Comparison of ENCODE assay signal across 29 mouse cellular contexts in the genomic region with DNA sequence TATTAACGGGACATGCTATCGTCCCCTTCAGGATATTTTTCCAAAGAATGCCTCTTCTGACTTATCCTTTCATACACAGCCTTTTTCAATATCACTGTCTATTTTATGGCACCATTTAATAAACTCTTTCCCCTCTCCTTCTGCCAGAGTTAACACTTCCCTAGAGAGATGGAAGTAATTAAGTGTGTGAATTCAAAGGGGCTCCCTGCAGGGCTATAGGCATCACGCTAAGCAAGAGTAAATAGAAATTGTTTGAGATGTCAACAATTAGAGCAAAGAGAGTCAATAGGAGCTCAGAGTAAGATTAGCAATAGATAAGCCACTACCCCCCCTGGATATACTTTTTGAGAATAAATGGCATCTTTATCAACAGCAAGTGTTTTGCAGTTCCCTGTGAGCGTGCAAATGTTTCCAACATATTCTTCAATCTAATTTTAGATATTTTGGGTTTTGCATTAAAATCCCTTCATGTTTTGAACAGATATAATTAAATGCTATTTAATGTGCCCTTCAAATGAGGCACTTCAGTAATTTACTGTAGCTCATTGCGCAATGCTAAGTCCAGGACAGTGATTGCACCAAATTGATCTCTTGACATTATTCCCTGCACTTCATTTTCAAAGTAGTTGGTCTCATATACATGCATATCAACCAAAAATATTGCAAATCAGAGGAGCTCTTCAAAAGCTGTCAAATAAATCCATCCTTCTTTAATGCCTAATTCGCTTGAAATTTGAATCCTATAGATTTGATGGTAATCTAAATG.
DNase-seq lines count a peak whose midpoint lies in the region; ATAC-seq lines count a peak whose summit lies in the region.
"Had no signal": no experiment of that assay in that cellular context is flagged by ENCODE, and none has a peak within 500 bp of the region (broad histone marks: within the 10 kb centered on the region; RNA-seq: fewer than 3 reads in every experiment).

No protein-coding gene starts in this region.

- H3K9ac ChIP-seq in forebrain, embryonic 12.5 days: no peak overlapping the region
- no peak overlapping the region for H3K9ac ChIP-seq in midbrain, embryonic 11.5 days (ENCODE audit: low read length)
- no peak overlapping the region for H3K9ac ChIP-seq in midbrain, embryonic 16.5 days (ENCODE audit: low read depth, low read length)
- no peak overlapping the region for H3K9ac ChIP-seq in hindbrain, embryonic 15.5 days
- H3K9ac ChIP-seq in neural tube, embryonic 13.5 days: no peak overlapping the region
- no peak overlapping the region for H3K9ac ChIP-seq in kidney, embryonic 16.5 days (replicated peaks; ENCODE audit: low read length)
- H3K9ac ChIP-seq: forebrain, embryonic 15.5 days; limb, embryonic 13.5 days; liver, embryonic 14.5 days; lung, embryonic 14.5 days had no signal

- H3K27ac ChIP-seq in forebrain, embryonic 12.5 days: no peak overlapping the region
- no peak overlapping the region for H3K27ac ChIP-seq in forebrain, embryonic 10.5 days
- H3K27ac ChIP-seq in midbrain, embryonic 11.5 days (ENCODE audit: low read depth, low read length): no peak overlapping the region
- H3K27ac ChIP-seq in midbrain, embryonic 16.5 days (ENCODE audit: low read length): no peak overlapping the region
- H3K27ac ChIP-seq in hindbrain, embryonic 15.5 days (replicated peaks): no peak overlapping the region
- H3K27ac ChIP-seq in neural tube, embryonic 13.5 days (replicated peaks): no peak overlapping the region
- H3K27ac ChIP-seq in kidney, embryonic 16.5 days (ENCODE audit: low read length): no peak overlapping the region
- H3K27ac ChIP-seq: forebrain, embryonic 15.5 days; limb, embryonic 13.5 days; liver, embryonic 14.5 days had no signal

- DNase-seq in forebrain, embryonic 10.5 days (ENCODE audit: extremely low spot score, low spot score): no peak
- no peak for DNase-seq in midbrain, embryonic 11.5 days (ENCODE audit: low spot score, missing footprints)
- DNase-seq in cerebellum, adult 18-20 months: no peak
- DNase-seq: adrenal gland, postnatal 36 days; cerebellum, adult 11 months; cerebellum, postnatal 10 days; gastrocnemius, postnatal 14 days; heart, adult 11 months; kidney, adult 9 months; kidney, postnatal 25 days; layer of hippocampus, adult 9-11 months; lung, embryonic 14.5 days; retina, postnatal 1 day; right cerebral cortex, postnatal 25 days; spleen, adult 18-20 months had no signal

- no peaks in the 10 kb centered on the region for H3K4me1 ChIP-seq in forebrain, embryonic 12.5 days
- H3K4me1 ChIP-seq in forebrain, embryonic 10.5 days: peaks cover 4% of the 10 kb centered on the region; the same call in 1 of the 2 replicates
- H3K4me1 ChIP-seq in midbrain, embryonic 11.5 days (ENCODE audit: control insufficient read depth, insufficient read depth, low read length): no peaks in the 10 kb centered on the region
- H3K4me1 ChIP-seq in midbrain, embryonic 16.5 days (ENCODE audit: control insufficient read depth, insufficient read depth, low read length): 0 out of 2 replicates have a peak, but pooled peaks cover 2% of the 10 kb centered on the region
- H3K4me1 ChIP-seq in hindbrain, embryonic 15.5 days (replicated peaks): no peaks in the 10 kb centered on the region
- 0 out of 2 replicates have a peak, but pooled peaks cover 7% of the 10 kb centered on the region for H3K4me1 ChIP-seq in neural tube, embryonic 13.5 days (replicated peaks)
- H3K4me1 ChIP-seq in kidney, embryonic 16.5 days (ENCODE audit: insufficient read depth, low read length): no peaks in the 10 kb centered on the region
- H3K4me1 ChIP-seq: forebrain, embryonic 15.5 days; limb, embryonic 13.5 days; megakaryocyte, embryonic 14.5 days had no signal

- H3K9me3 ChIP-seq in forebrain, embryonic 12.5 days: no peaks in the 10 kb centered on the region
- no peaks in the 10 kb centered on the region for H3K9me3 ChIP-seq in forebrain, embryonic 10.5 days
- no peaks in the 10 kb centered on the region for H3K9me3 ChIP-seq in midbrain, embryonic 11.5 days (ENCODE audit: control insufficient read depth, low read length)
- no peaks in the 10 kb centered on the region for H3K9me3 ChIP-seq in midbrain, embryonic 16.5 days (replicated peaks; ENCODE audit: control insufficient read depth, low read length, poor library complexity, severe bottlenecking)
- H3K9me3 ChIP-seq in hindbrain, embryonic 15.5 days: no peaks in the 10 kb centered on the region
- no peaks in the 10 kb centered on the region for H3K9me3 ChIP-seq in neural tube, embryonic 13.5 days
- H3K9me3 ChIP-seq in kidney, embryonic 16.5 days (ENCODE audit: low read length): no peaks in the 10 kb centered on the region
- H3K9me3 ChIP-seq: forebrain, embryonic 15.5 days; G1E; limb, embryonic 13.5 days had no signal

- H3K36me3 ChIP-seq in forebrain, embryonic 12.5 days (replicated peaks): no peaks in the 10 kb centered on the region
- no peaks in the 10 kb centered on the region for H3K36me3 ChIP-seq in forebrain, embryonic 10.5 days (replicated peaks)
- H3K36me3 ChIP-seq in midbrain, embryonic 11.5 days (ENCODE audit: control insufficient read depth, insufficient read depth, low read length): no peaks in the 10 kb centered on the region
- no peaks in the 10 kb centered on the region for H3K36me3 ChIP-seq in midbrain, embryonic 16.5 days (ENCODE audit: control insufficient read depth, insufficient read depth, low read length)
- no peaks in the 10 kb centered on the region for H3K36me3 ChIP-seq in hindbrain, embryonic 15.5 days
- H3K36me3 ChIP-seq in neural tube, embryonic 13.5 days: no peaks in the 10 kb centered on the region
- no peaks in the 10 kb centered on the region for H3K36me3 ChIP-seq in kidney, embryonic 16.5 days (ENCODE audit: insufficient read depth, low read length)
- H3K36me3 ChIP-seq: forebrain, embryonic 15.5 days; G1E; limb, embryonic 13.5 days had no signal

- no peak overlapping the region for H3K4me2 ChIP-seq in forebrain, embryonic 12.5 days
- H3K4me2 ChIP-seq in midbrain, embryonic 11.5 days: no peak overlapping the region
- H3K4me2 ChIP-seq in midbrain, embryonic 16.5 days (ENCODE audit: low read length): no peak overlapping the region
- no peak overlapping the region for H3K4me2 ChIP-seq in hindbrain, embryonic 15.5 days
- no peak overlapping the region for H3K4me2 ChIP-seq in neural tube, embryonic 13.5 days
- no peak overlapping the region for H3K4me2 ChIP-seq in kidney, embryonic 16.5 days (replicated peaks; ENCODE audit: low read depth, low read length)
- H3K4me2 ChIP-seq: forebrain, embryonic 15.5 days; heart, embryonic 11.5 days; limb, embryonic 13.5 days; lung, embryonic 14.5 days had no signal

- H3K27me3 ChIP-seq in forebrain, embryonic 12.5 days: no peaks in the 10 kb centered on the region
- H3K27me3 ChIP-seq in forebrain, embryonic 10.5 days (ENCODE audit: poor library complexity, severe bottlenecking): no peaks in the 10 kb centered on the region
- H3K27me3 ChIP-seq in midbrain, embryonic 11.5 days (ENCODE audit: control insufficient read depth, insufficient read depth, low read length): no peaks in the 10 kb centered on the region
- H3K27me3 ChIP-seq in midbrain, embryonic 16.5 days (ENCODE audit: control insufficient read depth, insufficient read depth, low read depth, low read length): no peaks in the 10 kb centered on the region
- no peaks in the 10 kb centered on the region for H3K27me3 ChIP-seq in hindbrain, embryonic 15.5 days
- H3K27me3 ChIP-seq in neural tube, embryonic 13.5 days: no peaks in the 10 kb centered on the region
- no peaks in the 10 kb centered on the region for H3K27me3 ChIP-seq in kidney, embryonic 16.5 days (ENCODE audit: insufficient read depth, low read length)
- H3K27me3 ChIP-seq: CH12.LX; forebrain, embryonic 15.5 days; limb, embryonic 13.5 days; megakaryocyte, embryonic 14.5 days; Patski had no signal

- ATAC-seq in forebrain, embryonic 12.5 days (ENCODE audit: low FRiP score): peak; percentile 74
- ATAC-seq in midbrain, embryonic 11.5 days (ENCODE audit: low FRiP score): peak; percentile 59; the same call in 1 of the 2 replicates
- no peak for ATAC-seq in midbrain, embryonic 16.5 days
- peak; percentile 63; the same call in 1 of the 2 replicates for ATAC-seq in hindbrain, embryonic 15.5 days (ENCODE audit: low FRiP score, low read depth)
- peak; percentile 91 for ATAC-seq in neural tube, embryonic 13.5 days (ENCODE audit: low read depth)
- no peak for ATAC-seq in kidney, embryonic 16.5 days (ENCODE audit: low FRiP score, low TSS enrichment)
- ATAC-seq: forebrain, embryonic 15.5 days; intestine, embryonic 16.5 days; Patski had no signal

- H3K4me3 ChIP-seq in forebrain, embryonic 12.5 days (replicated peaks): no peak overlapping the region
- no peak overlapping the region for H3K4me3 ChIP-seq in forebrain, embryonic 10.5 days
- H3K4me3 ChIP-seq in midbrain, embryonic 11.5 days (ENCODE audit: low read depth, low read length): no peak overlapping the region
- no peak overlapping the region for H3K4me3 ChIP-seq in midbrain, embryonic 16.5 days (ENCODE audit: low read depth, low read length)
- no peak overlapping the region for H3K4me3 ChIP-seq in hindbrain, embryonic 15.5 days
- H3K4me3 ChIP-seq in neural tube, embryonic 13.5 days: no peak overlapping the region
- H3K4me3 ChIP-seq in kidney, embryonic 16.5 days (ENCODE audit: low read length): no peak overlapping the region
- H3K4me3 ChIP-seq: forebrain, embryonic 15.5 days; limb, embryonic 13.5 days; megakaryocyte, embryonic 14.5 days had no signal

- 37% methylated on average over 6 of the region's 6 CpGs for WGBS in forebrain, embryonic 12.5 days
- WGBS in forebrain, embryonic 10.5 days: 60% methylated on average over 6 of the region's 6 CpGs
- 62% methylated on average over 6 of the region's 6 CpGs for WGBS in midbrain, embryonic 11.5 days
- WGBS in midbrain, embryonic 16.5 days: 51% methylated on average over 6 of the region's 6 CpGs
- WGBS in hindbrain, embryonic 15.5 days: 48% methylated on average over 6 of the region's 6 CpGs
- WGBS in neural tube, embryonic 13.5 days: 47% methylated on average over 6 of the region's 6 CpGs
- 79% methylated on average over 6 of the region's 6 CpGs for WGBS in kidney, embryonic 16.5 days

Comparison
In these comparisons a context has a peak if more than half of its experiments do, and no peak if none do; other contexts are left out.
1. ATAC-seq: peak in forebrain, embryonic 12.5 days (single experiment), midbrain, embryonic 11.5 days (single experiment), hindbrain, embryonic 15.5 days (single experiment) and neural tube, embryonic 13.5 days (single experiment); none in midbrain, embryonic 16.5 days (single experiment) and kidney, embryonic 16.5 days (single experiment).